Mouse (Mus musculus): ENCODE results near the gene Pkhd1.

DNA sequence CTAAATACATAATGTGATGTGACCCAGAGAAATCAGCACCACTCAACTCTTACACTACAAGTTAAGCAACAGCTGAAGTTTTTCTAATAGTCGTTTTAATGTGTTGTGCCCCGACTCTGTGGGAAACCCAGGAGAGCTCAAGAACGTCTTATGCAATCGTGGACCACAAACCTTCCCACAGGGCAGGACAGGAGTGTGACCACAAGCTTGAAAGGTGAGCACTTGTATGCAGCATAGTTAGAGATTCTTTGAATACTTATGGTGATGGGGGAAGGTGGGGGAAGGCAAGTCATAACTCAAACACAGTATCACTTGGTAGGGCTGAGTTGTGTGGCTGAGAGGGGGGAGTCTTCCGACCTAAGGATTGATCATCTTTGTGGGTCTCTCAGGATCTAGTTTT lies 46.4 kb downstream of the Pkhd1 start:
- TF ChIP-seq POLR2A (IDR thresholded peaks at IDR 0.05; ENCODE audit: extremely low read depth, insufficient read depth, low read length) (no peak), CTCF (IDR thresholded peaks at IDR 0.05; ENCODE audit: low read depth, low read length) (no peak)
